ENCODE assay signal across 21 mouse cellular contexts in genomic region chr2:20076118-20076796, GRCm38 (mm10).
A peak's percentile ranks its signal among the peaks of the same experiment; 100 is the strongest.
DNase-seq lines count a peak whose midpoint lies in the region; ATAC-seq and TF ChIP-seq lines count a peak whose summit lies in the region.
"Had no signal": no experiment of that assay in that cellular context is flagged by ENCODE, and none has a peak within 500 bp of the region (broad histone marks: within the 10 kb centered on the region; RNA-seq: fewer than 3 reads in every experiment).

No protein-coding gene starts in this region.

- H3K4me3 ChIP-seq in left cerebral cortex, adult 2 months = no peak overlapping the region
- H3K4me3 ChIP-seq: embryonic facial prominence, embryonic 12.5 days; embryonic facial prominence, embryonic 15.5 days; hindbrain, embryonic 12.5 days; hindbrain, embryonic 15.5 days had no signal

- no peak for DNase-seq in frontal cortex, postnatal 10 days (ENCODE audit: low spot score in 2 of 2)
- no peak for DNase-seq in left cerebral cortex, adult 2 months (ENCODE audit: extremely low spot score in 1 of 2, low spot score in 2 of 2)
- no peak for DNase-seq in left cerebral cortex, postnatal 4 days
- peak; percentile 71 for DNase-seq in brain, adult 2 months (ENCODE audit: low read depth, low spot score)
- no peak for DNase-seq in cerebellum, postnatal 36 days
- DNase-seq in thymus, postnatal 14 days = no peak
- DNase-seq: adrenal gland, adult 2 months; adrenal gland, postnatal 14 days; B cell, adult 2 months; cerebellum, adult 11-12 months; cerebellum, adult 8-10 months; cerebellum, postnatal 10 days; forebrain, postnatal 0 days; gastrocnemius, postnatal 10 days; gastrocnemius, postnatal 36 days had no signal

- intact Hi-C loops in left cerebral cortex, adult 2 months (cut with DNase I) = loop anchor here (5.0 kb wide), 1 partner anchor 36 kb away; no protein-coding TSS in a partner anchor
- intact Hi-C loops in left cerebral cortex, postnatal 4 days (cut with DNase I) = no loop called here

- ATAC-seq in frontal cortex, adult (ENCODE audit: low TSS enrichment) = peak; percentile 80
- ATAC-seq: forebrain, embryonic 14.5 days; forebrain, postnatal 0 days had no signal

- TF ChIP-seq CTCF in left cerebral cortex, adult 2 months (IDR thresholded peaks at IDR 0.05) = no peak

- 0 out of 2 replicates have a peak overlapping the region, but pooled peaks have one; percentile 44 for H3K27ac ChIP-seq in left cerebral cortex, adult 2 months
- H3K27ac ChIP-seq: embryonic facial prominence, embryonic 12.5 days; embryonic facial prominence, embryonic 15.5 days; hindbrain, embryonic 12.5 days; hindbrain, embryonic 15.5 days had no signal
